Mouse (Mus musculus) myocyte (in vitro differentiated cells): ENCODE measurements at regions not wholly inside any gene's neighbourhood (a gene's known extent, or its start where the extent isn't known, plus 50 kb on each side); places are given as distances from the start of the nearest gene placed in this dataset.

Experiments used
- H3K27me3 ChIP-seq: one replicate; pipeline ENCODE4 v1.6.1; 2011; ENCODE audit not compliant: control insufficient read depth, insufficient read depth, insufficient read length
- H3K36me3 ChIP-seq: one replicate; pipeline ENCODE4 v1.6.1; 2011; ENCODE audit not compliant: control insufficient read depth, insufficient read depth
- H3K4me2 ChIP-seq: one replicate; pipeline ENCODE4 v1.6.1; 2011; ENCODE audit warnings: low read depth, control low read depth
- H3K4me3 ChIP-seq: one replicate; pipeline ENCODE4 v1.5.1; 2011; ENCODE audit warnings: mild to moderate bottlenecking, control low read depth, moderate library complexity
- H3K79me2 ChIP-seq: one replicate; pipeline ENCODE4 v1.6.1; 2011; ENCODE audit not compliant: control insufficient read depth, insufficient read depth
- H3ac ChIP-seq: one replicate; pipeline ENCODE4 v1.6.1; 2011; ENCODE audit not compliant: control insufficient read depth, insufficient read length
- CEBPB ChIP-seq: IDR thresholded peaks from 2 replicates; pipeline ENCODE4 v1.6.1; 2011; ENCODE audit warnings: mild to moderate bottlenecking, moderate library complexity; ENCODE audit not compliant: poor library complexity, insufficient read depth, severe bottlenecking
- E2F4 ChIP-seq: IDR thresholded peaks from one replicate; pipeline ENCODE4 v1.6.1; 2011; ENCODE audit warnings: mild to moderate bottlenecking, control low read depth, moderate library complexity; ENCODE audit not compliant: insufficient read depth
- MAX ChIP-seq: IDR thresholded peaks from one replicate; pipeline ENCODE4 v1.6.1; 2011; ENCODE audit warnings: low read depth, mild to moderate bottlenecking, control low read depth
- MYOD1 ChIP-seq, 3 experiments: IDR thresholded peaks; one replicate each; pipeline ENCODE4 v1.6.1; 2011; ENCODE audit warnings: control low read depth in 2 of 3, low read depth in 2 of 3, mild to moderate bottlenecking in 2 of 3, moderate library complexity in 1 of 3; ENCODE audit not compliant: insufficient read length in 2 of 3, control insufficient read depth in 1 of 3
- MYOG ChIP-seq, 3 experiments: IDR thresholded peaks; one replicate each; pipeline ENCODE4 v1.6.1; 2011; ENCODE audit warnings: control low read depth in 2 of 3, low read depth in 2 of 3, mild to moderate bottlenecking in 2 of 3; ENCODE audit not compliant: insufficient read length in 2 of 3, control insufficient read depth in 1 of 3, insufficient read depth in 1 of 3
- POLR2A ChIP-seq: IDR thresholded peaks from one replicate; pipeline ENCODE4 v1.6.1; 2011; ENCODE audit warnings: low read depth, mild to moderate bottlenecking, control low read depth, moderate library complexity; ENCODE audit not compliant: insufficient read length
- POLR2AphosphoS2 ChIP-seq: IDR thresholded peaks from one replicate; pipeline ENCODE4 v1.6.1; 2011; ENCODE audit warnings: low read depth, control low read depth; ENCODE audit not compliant: insufficient read length
- REST ChIP-seq: IDR thresholded peaks from one replicate; pipeline ENCODE4 v1.6.1; 2011; ENCODE audit warnings: mild to moderate bottlenecking, control low read depth, moderate library complexity; ENCODE audit not compliant: insufficient read depth, insufficient read length
- SRF ChIP-seq: IDR thresholded peaks from one replicate; pipeline ENCODE4 v1.6.1; 2011; ENCODE audit warnings: low read depth; ENCODE audit not compliant: control insufficient read depth, insufficient read length
- TCF12 ChIP-seq: IDR thresholded peaks from one replicate; pipeline ENCODE4 v1.6.1; 2011; ENCODE audit warnings: mild to moderate bottlenecking, control low read depth; ENCODE audit not compliant: poor library complexity, insufficient read depth, severe bottlenecking
- TCF3 ChIP-seq: IDR thresholded peaks from one replicate; pipeline ENCODE4 v1.6.1; 2011; ENCODE audit warnings: low read depth, control low read depth; ENCODE audit not compliant: insufficient read length
- USF1 ChIP-seq: IDR thresholded peaks from one replicate; pipeline ENCODE4 v1.6.1; 2011; ENCODE audit warnings: low read depth, mild to moderate bottlenecking, control low read depth, moderate library complexity

GRCm38 (mm10) chr2:93135324-93135723, 52.0 kb upstream of the Trp53i11 start:
- TF ChIP-seq SRF (no peak), MAX (no peak), E2F4 (no peak), MYOD1 (IDR thresholded peaks at IDR 0.05; ENCODE audit: control insufficient read depth in 1 of 3, insufficient read length in 2 of 3, low read depth in 2 of 3) (no peak), TCF12 (no peak), MYOG (IDR thresholded peaks at IDR 0.05; ENCODE audit: control insufficient read depth in 1 of 3, insufficient read depth in 1 of 3, insufficient read length in 2 of 3, low read depth in 2 of 3) (no peak), TCF3 (no peak), POLR2AphosphoS2 (no peak), CEBPB (no peak), REST (no peak), USF1 (no peak), POLR2A (no peak)
- no peak overlapping the region for H3K4me2 ChIP-seq

GRCm38 (mm10) chr2:93133301-93133971, 53.9 kb upstream of the Trp53i11 start:
- H3K36me3 ChIP-seq = no peaks in the 10 kb centered on the region
- TF ChIP-seq TCF3 (no peak), MYOG (IDR thresholded peaks at IDR 0.05; ENCODE audit: control insufficient read depth in 1 of 3, insufficient read depth in 1 of 3, insufficient read length in 2 of 3, low read depth in 2 of 3) (no peak), CEBPB (no peak), MYOD1 (IDR thresholded peaks at IDR 0.05; ENCODE audit: control insufficient read depth in 1 of 3, insufficient read length in 2 of 3, low read depth in 2 of 3) (no peak), TCF12 (no peak), E2F4 (no peak), REST (no peak), POLR2AphosphoS2 (no peak), SRF (no peak), USF1 (no peak), MAX (no peak), POLR2A (no peak)

More at GRCm38 (mm10) chr2:93135324-93135723, 52.0 kb upstream of the Trp53i11 start:
- H3K27me3 ChIP-seq = no peaks in the 10 kb centered on the region
- H3K79me2 ChIP-seq = no peaks in the 10 kb centered on the region
- H3K4me3 ChIP-seq = no peak overlapping the region
- H3K36me3 ChIP-seq = no peaks in the 10 kb centered on the region
- H3ac ChIP-seq = no peak overlapping the region

GRCm38 (mm10) chr2:93131825-93132623, 55.3 kb upstream of the Trp53i11 start:
- Histone ChIP-seq H3K36me3 (no peaks in the 10 kb centered on the region), H3K4me3 (no peak overlapping the region)

More at GRCm38 (mm10) chr2:93133301-93133971, 53.9 kb upstream of the Trp53i11 start:
- H3K27me3 ChIP-seq = peaks cover 6% of the 10 kb centered on the region
- no peaks in the 10 kb centered on the region for H3K79me2 ChIP-seq
- H3ac ChIP-seq = no peak overlapping the region
- H3K4me3 ChIP-seq = no peak overlapping the region
- no peak overlapping the region for H3K4me2 ChIP-seq

GRCm38 (mm10) chr2:93131236-93131635, 56.1 kb upstream of the Trp53i11 start:
- Histone ChIP-seq H3ac (no peak overlapping the region), H3K4me3 (no peak overlapping the region), H3K27me3 (peaks cover 6% of the 10 kb centered on the region), H3K4me2 (no peak overlapping the region), H3K36me3 (no peaks in the 10 kb centered on the region), H3K79me2 (no peaks in the 10 kb centered on the region)
- TF ChIP-seq TCF3 = no peak
- no peak for TF ChIP-seq POLR2A
- no peak for TF ChIP-seq E2F4
- TF ChIP-seq REST = no peak
- no peak for TF ChIP-seq MYOD1 (IDR thresholded peaks at IDR 0.05; ENCODE audit: control insufficient read depth in 1 of 3, insufficient read length in 2 of 3, low read depth in 2 of 3)
- TF ChIP-seq MAX = no peak
- TF ChIP-seq TCF12 = no peak
- TF ChIP-seq USF1 = no peak
- TF ChIP-seq POLR2AphosphoS2 = no peak
- no peak for TF ChIP-seq MYOG (IDR thresholded peaks at IDR 0.05; ENCODE audit: control insufficient read depth in 1 of 3, insufficient read depth in 1 of 3, insufficient read length in 2 of 3, low read depth in 2 of 3)
- TF ChIP-seq SRF = no peak
- no peak for TF ChIP-seq CEBPB

More at GRCm38 (mm10) chr2:93131825-93132623, 55.3 kb upstream of the Trp53i11 start:
- Histone ChIP-seq H3K27me3 (peaks cover 6% of the 10 kb centered on the region), H3K4me2 (peak overlapping the region; percentile 49), H3ac (no peak overlapping the region), H3K79me2 (no peaks in the 10 kb centered on the region)
- TF ChIP-seq MYOD1 (IDR thresholded peaks at IDR 0.05; ENCODE audit: control insufficient read depth in 1 of 3, insufficient read length in 2 of 3, low read depth in 2 of 3) = peak in 1 of 3 experiments; percentile 11
- TF ChIP-seq MYOG (IDR thresholded peaks at IDR 0.05; ENCODE audit: control insufficient read depth in 1 of 3, insufficient read depth in 1 of 3, insufficient read length in 2 of 3, low read depth in 2 of 3) = no peak
